Mouse (Mus musculus) megakaryocyte, embryonic 14.5 days (primary cell): Measurements from ENCODE around the gene Spocd1.

Experiments
- FLI1 ChIP-seq: IDR thresholded peaks from 2 replicates; pipeline ENCODE4 v1.6.1; 2012; ENCODE audit warnings: low read length, inconsistent platforms, mixed read lengths
- GATA1 ChIP-seq: IDR thresholded peaks from 3 replicates; pipeline ENCODE4 v1.6.1; 2012; ENCODE audit warnings: mixed read lengths, low read length, inconsistent platforms, borderline replicate concordance

GRCm38 (mm10) chr4:129920542-129921313 is 8.3 kb upstream of the Spocd1 start:
- TF ChIP-seq GATA1 (no peak), FLI1 (no peak)
